Mouse (Mus musculus) hindbrain, embryonic 10.5 days (tissue): ENCODE results near the gene Vasp. TPM values are rescaled to one million over a fixed set of nuclear protein-coding genes. Genes with fewer than 3 reads are reported as not detected.
"Not testable (repeated sequence)": the region's sequence is repeated elsewhere in the genome, so short reads cannot be mapped to it uniquely, and the experiment has no call there.

Source experiments
- DNase-seq: peaks from one replicate; pipeline ENCODE4 v3.0.0-alpha.2; 2017; ENCODE audit warnings: low spot score
- H3K27ac ChIP-seq: fragments of 300-500 bp; sonication (generic); 2 replicates; pipeline ENCODE4 v1.5.1; 2016; ENCODE audit warnings: mild to moderate bottlenecking, moderate library complexity
- H3K27me3 ChIP-seq: fragments of 300-500 bp; sonication (generic); 2 replicates; pipeline ENCODE4 v1.6.1; 2016; ENCODE audit warnings: mild to moderate bottlenecking; ENCODE audit not compliant: poor library complexity, insufficient read depth, severe bottlenecking
- H3K36me3 ChIP-seq: fragments of 300-500 bp; sonication (generic); 2 replicates; pipeline ENCODE4 v1.6.1; 2016; ENCODE audit warnings: mild to moderate bottlenecking, moderate library complexity
- H3K4me1 ChIP-seq: fragments of 300-500 bp; sonication (generic); replicated peaks from 2 replicates; pipeline ENCODE4 v1.6.1; 2016; ENCODE audit warnings: mild to moderate bottlenecking
- H3K4me3 ChIP-seq: fragments of 300-500 bp; sonication (generic); 2 replicates; pipeline ENCODE4 v1.5.1; 2016; ENCODE audit warnings: mild to moderate bottlenecking, moderate library complexity
- H3K9me3 ChIP-seq: fragments of 300-500 bp; sonication (generic); 2 replicates; pipeline ENCODE4 v1.6.1; 2016; ENCODE audit warnings: mild to moderate bottlenecking, moderate library complexity
- WGBS: fragments of 180-500 bp; shearing (Covaris S2); methylation state at CpG from one replicate; pipeline ENCODE4 v1.1.7; 2016; 5-methylcytosine and 5-hydroxymethylcytosine counted together
- polyA plus RNA-seq: library from polyadenylated mRNA; unstranded; fragments of >200 nt; fragmentation: Nextera tagmentation; extraction: Ambion mirVana; gene quantifications from 2 replicates; pipeline ENCODE4 v1.2.1, GENCODE M21; 2016

Vasp gene
- polyA plus RNA-seq, 1 experiment from 2014 or later = 62.0 TPM

DNA sequence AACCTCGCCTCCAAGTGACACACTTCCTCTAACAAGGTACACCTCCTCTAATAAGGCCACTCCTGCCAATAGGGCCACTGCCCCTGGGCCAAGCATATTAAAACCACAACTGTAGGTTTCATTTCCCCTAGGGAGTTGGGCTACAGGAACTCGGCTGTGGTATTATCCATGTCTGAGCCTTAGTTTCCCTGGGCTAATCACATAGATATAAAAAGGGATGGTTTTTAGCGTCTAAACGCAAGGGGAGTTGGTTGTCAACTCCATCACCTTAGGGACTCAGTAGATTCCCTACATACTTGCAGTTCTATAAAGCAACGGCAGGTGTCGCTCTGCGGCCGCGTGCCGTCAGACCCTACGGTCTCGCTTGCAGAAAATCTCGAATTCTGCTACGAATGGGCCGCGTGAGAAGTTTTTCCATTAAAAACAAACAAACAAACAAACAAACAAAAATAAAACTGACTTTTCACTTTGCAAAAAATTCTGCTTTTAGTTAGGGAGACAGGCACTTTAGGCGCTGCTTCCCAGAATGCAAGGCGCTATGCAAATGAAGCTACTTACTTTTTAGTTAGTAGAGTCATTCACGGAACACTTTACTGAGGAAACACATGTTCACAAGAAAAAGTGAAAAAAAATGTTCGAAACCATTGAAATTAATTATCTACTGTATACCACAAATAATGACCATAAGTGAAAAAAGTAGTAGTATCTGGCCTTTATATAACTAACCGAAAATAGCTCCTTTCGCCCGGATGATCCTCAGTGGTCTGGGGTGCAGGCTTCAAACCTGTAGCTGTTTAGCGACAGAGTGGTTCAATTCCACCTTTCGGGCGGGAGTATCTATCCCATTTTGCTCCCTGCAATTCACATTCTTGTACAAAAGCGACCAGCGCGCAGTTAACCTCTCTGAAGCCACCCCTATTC, 29.1 kb upstream of the Vasp start:
- Histone ChIP-seq H3K4me3 (peak overlapping the region; percentile 51), H3K36me3 (no peaks in the 10 kb centered on the region), H3K27me3 (peaks cover 46% of the 10 kb centered on the region), H3K9me3 (no peaks in the 10 kb centered on the region), H3K27ac (peak overlapping the region; percentile 66), H3K4me1 (peaks cover 37% of the 10 kb centered on the region)
- DNase-seq = peak; percentile 79
- WGBS = under 1% methylated on average over 29 of the region's 29 CpGs

DNA sequence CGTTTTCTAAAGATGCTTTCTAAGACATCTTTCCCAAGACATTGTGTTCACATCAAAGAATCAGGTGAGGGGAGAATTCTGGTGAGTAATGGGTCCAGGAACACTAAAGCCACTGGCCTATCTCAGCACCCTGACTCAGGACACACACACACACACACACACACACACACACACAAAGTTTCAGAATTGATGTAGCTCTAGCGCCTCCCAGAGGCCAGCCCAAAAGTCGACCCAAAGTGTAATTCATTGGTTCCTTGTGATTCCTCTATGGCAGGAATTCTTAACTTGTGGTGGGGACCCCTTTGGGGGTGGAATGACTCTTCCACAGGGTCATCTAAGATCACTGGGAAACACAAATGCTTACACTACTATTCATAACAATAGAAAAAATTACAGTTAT, 27.6 kb upstream of the Vasp start:
- 20% methylated on average over 3 of the region's 3 CpGs for WGBS
- H3K27me3 ChIP-seq = peaks cover 30% of the 10 kb centered on the region

DNA sequence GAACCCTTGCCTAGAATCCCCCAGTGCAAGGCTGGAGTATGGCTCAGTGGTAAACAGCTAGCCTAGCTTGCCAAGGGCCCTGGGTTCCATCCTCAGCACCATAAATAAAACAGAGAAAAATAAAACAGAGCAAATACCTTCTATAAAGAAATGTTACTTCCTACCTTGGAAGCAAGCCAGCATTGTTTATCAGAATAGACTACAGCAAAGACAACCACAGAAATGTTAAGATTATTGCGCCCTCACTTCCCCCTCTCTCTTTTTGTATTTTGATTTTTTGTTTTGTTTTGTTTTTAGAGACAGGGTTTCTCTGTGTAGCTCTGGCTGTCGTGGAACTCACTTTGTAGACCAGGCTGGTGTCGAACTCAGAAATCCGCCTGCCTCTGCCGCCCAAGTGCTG, 26.2 kb upstream of the Vasp start:
- Histone ChIP-seq H3K4me1 (peaks cover 22% of the 10 kb centered on the region), H3K9me3 (no peaks in the 10 kb centered on the region), H3K36me3 (peaks cover 11% of the 10 kb centered on the region), H3K27ac (no peak overlapping the region), H3K4me3 (no peak overlapping the region), H3K27me3 (peaks cover 16% of the 10 kb centered on the region)
- WGBS = 90% methylated on average over 5 of the region's 5 CpGs
- no peak for DNase-seq

More for the DNA sequence above, 27.6 kb upstream of the Vasp start:
- peak; percentile 60 for DNase-seq
- Histone ChIP-seq H3K27ac (no peak overlapping the region), H3K4me1 (peaks cover 30% of the 10 kb centered on the region), H3K4me3 (no peak overlapping the region), H3K9me3 (no peaks in the 10 kb centered on the region), H3K36me3 (no peaks in the 10 kb centered on the region; the same call in 1 of the 2 replicates)

DNA sequence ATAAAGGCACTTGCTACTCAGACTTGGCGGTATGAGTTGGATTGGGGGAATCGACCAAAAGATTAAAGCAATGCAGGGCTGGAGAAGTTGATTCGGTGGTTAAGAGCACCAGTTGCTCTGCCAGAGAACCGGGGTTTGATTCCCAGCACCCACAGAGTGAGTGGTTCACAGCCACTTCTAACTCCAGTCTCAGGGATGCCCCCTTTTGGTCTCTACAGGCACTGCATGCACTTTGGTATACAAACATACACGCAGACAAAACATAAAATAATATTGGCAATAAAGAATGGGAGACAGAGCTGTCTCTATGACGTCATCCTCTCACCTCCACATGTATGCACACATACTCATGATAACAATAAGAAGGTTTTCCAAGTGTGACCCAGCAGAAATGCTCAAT, 25.4 kb upstream of the Vasp start:
- Histone ChIP-seq H3K27me3 (peaks cover 9% of the 10 kb centered on the region), H3K9me3 (no peaks in the 10 kb centered on the region), H3K4me3 (no peak overlapping the region), H3K36me3 (peaks cover 11% of the 10 kb centered on the region), H3K27ac (no peak overlapping the region), H3K4me1 (peaks cover 18% of the 10 kb centered on the region)
- no peak for DNase-seq
- 87% methylated on average over 6 of the region's 6 CpGs for WGBS

DNA sequence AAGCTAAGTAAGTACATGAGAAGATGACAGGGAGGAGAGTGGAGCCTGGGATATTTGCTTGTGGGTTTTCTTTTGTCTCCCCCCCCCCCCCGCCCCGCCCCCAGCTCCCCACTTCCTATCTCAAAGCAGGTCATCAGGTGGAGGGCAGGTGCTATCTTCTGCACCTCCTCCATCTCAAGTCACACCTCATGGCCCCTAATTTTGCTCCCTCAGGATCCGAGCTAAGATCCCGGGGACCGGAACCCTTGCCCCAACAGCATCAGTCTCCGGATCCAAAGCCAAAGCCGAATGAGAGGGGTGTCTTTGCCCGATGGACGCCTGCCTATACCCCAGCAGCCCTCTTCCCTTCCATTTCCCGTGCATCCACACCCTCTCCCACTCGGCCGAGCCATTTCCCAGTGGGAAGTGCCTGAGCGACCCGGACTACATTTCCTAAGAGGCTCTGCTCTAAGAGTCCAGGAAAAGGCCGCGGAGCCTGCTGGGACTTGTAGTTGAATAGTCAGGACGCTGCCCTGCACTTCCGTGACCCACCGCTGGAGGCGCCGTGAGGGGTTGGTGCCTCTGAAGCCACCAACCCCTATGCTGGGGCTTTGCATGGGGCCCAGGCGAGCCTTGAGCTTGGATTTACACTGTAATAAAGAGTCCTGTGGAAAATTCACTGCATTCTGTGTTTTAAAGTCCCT, 24.0 kb upstream of the Vasp start:
- peak overlapping the region; percentile 42 for H3K4me3 ChIP-seq
- 14% methylated on average over 22 of the region's 22 CpGs for WGBS
- H3K36me3 ChIP-seq = peaks cover 11% of the 10 kb centered on the region
- DNase-seq = peak; percentile 96
- no peaks in the 10 kb centered on the region for H3K27me3 ChIP-seq
- peaks cover 22% of the 10 kb centered on the region for H3K4me1 ChIP-seq
- no peaks in the 10 kb centered on the region for H3K9me3 ChIP-seq
- H3K27ac ChIP-seq = peak overlapping the region; percentile 77

DNA sequence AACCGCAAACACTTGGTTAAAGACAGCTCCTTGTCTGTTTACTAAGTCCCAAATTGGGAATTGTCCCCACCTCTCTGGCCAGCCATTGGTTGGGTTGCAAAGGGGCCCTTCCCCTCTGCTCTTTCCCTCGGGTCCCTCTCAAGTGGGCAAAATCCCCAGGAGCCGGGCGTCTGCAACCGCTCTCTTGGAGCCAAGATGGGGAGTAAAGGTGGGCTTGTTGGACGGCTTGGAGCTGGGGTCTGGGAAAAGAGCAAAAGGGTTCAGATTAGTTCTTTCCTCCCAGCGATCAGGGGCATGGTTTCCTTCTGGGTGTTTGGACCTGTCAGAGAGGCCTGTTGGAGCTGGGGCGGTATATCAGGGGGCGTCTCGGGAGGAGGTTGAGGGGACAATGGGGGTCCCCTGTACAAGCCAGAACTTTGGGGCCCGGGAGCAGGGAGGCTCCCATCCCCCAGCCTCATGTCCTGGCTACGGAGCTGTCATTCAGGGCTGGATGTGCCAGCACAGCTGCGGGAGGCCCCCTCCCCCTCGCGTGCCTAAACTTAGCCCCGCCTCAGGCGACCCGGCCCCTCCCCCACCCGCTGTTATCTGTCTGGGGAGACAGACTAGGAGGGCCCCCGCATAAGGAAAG, 19.5 kb upstream of the Vasp start:
- Histone ChIP-seq H3K27ac (peak overlapping the region; percentile 76), H3K9me3 (no peaks in the 10 kb centered on the region), H3K4me1 (peaks cover 25% of the 10 kb centered on the region), H3K4me3 (peak overlapping the region; percentile 43), H3K27me3 (no peaks in the 10 kb centered on the region), H3K36me3 (peaks cover 42% of the 10 kb centered on the region)
- WGBS = 1% methylated on average over 20 of the region's 20 CpGs
- peak; percentile 55 for DNase-seq

DNA sequence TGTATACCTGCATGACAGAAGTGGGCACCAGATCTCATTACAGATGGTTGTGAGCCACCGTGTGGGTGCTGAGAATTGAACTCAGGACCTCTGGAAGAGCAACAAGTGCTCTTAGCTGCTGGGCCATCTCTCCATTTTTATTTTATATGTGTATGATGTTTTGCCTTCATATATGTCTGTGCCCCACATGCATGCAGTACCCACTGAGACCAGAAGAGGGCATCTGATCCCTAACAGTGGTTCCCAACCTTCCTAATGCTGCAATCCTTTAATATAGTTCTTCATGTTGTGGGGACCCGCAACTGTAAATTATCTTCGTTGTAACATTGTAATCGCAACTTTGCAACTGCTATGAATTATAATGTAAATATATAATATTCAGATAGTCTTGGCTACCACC, 13.1 kb upstream of the Vasp start:
- peak; percentile 66 for DNase-seq
- no peak overlapping the region for H3K4me3 ChIP-seq
- peaks cover 36% of the 10 kb centered on the region for H3K27me3 ChIP-seq
- H3K4me1 ChIP-seq = peaks cover 18% of the 10 kb centered on the region
- no peak overlapping the region for H3K27ac ChIP-seq
- 28% methylated on average over 4 of the region's 4 CpGs for WGBS
- 0 out of 2 replicates have a peak, but pooled peaks cover 3% of the 10 kb centered on the region for H3K9me3 ChIP-seq
- peaks cover 31% of the 10 kb centered on the region for H3K36me3 ChIP-seq

DNA sequence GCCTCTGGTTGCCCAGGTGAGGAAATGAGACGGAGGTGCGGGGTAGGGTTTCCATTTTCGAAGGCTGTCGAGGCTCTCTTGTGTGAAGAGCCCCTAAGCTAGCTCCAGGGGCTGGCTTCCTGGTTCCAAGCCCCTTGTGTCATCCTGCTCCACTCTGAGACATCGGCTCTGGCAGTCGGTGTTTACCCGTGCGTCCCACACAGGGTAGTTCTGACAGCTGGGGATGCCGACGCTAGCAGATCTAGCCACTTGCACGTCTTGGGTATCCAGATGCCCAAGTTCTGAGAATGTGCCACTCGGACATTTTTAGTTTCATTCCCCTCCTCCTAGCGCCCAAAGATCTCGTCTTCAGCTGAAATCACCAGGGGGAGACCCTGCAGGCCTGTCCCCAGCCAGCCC, 11.8 kb upstream of the Vasp start:
- H3K4me1 ChIP-seq = peaks cover 27% of the 10 kb centered on the region
- peak overlapping the region; percentile 91 for H3K4me3 ChIP-seq
- peaks cover 21% of the 10 kb centered on the region for H3K36me3 ChIP-seq
- peaks cover 49% of the 10 kb centered on the region for H3K27me3 ChIP-seq
- DNase-seq = no peak
- peak overlapping the region; percentile 94; the same call in 1 of the 2 replicates for H3K27ac ChIP-seq
- WGBS = 37% methylated on average over 14 of the region's 14 CpGs
- 0 out of 2 replicates have a peak, but pooled peaks cover 3% of the 10 kb centered on the region for H3K9me3 ChIP-seq

DNA sequence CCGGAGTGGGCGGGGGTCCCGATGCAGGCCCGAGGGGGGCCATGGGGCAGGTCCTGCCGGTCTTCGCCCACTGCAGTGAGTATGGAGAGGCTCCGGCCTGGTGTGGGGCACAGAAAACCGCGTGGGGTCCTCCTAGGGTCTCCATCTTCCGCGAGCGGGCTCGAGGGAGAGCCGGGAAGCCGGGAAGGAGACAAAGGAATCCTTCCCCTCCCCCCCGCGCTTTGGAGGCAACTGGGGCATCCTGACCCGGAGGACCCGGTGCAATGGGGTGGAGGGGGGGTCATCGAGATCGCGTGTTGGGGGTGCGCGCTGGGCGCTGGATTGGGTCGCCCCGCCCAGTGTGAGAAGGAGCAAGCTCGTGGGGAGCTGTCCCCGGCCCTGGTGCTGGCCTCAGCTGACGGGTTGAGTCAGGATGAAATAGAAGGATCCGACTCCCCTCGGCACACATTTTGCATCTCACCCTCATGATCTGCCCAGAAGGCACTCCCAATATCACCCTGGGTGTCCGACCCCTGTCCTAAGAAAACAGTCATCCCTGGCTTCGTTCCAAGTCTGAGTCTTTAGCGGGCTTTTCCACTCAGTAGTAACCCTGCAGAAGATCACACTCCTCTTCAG, 11.3 kb upstream of the Vasp start:
- Histone ChIP-seq H3K4me1 (peaks cover 27% of the 10 kb centered on the region), H3K27me3 (peaks cover 54% of the 10 kb centered on the region), H3K9me3 (0 out of 2 replicates have a peak, but pooled peaks cover 3% of the 10 kb centered on the region), H3K27ac (peak overlapping the region; percentile 94), H3K36me3 (peaks cover 17% of the 10 kb centered on the region), H3K4me3 (peak overlapping the region; percentile 91)
- WGBS = 1% methylated on average over 35 of the region's 35 CpGs
- DNase-seq = peak; percentile 72

DNA sequence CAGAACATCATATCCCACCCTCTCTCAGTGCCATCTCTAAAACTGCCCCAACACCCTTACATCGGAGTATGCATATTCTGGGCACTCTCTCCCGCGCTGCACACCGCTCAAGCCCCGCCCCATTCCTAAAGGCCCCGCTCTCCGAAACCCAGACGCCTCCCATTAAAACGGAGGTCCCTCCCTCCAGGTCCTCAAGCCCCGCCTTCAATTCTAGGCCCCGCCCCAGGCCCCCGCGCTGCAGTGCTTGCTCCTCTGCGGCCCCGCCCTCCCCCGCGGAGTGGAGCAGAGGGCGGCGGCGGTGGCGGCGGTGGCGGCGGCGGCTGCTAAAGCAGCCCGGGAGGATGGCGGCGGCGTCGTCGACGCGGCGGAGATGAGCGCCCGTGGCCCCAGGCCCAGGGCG, 10.8 kb upstream of the Vasp start, which contains the start of gene Rtn2:
TSS of gene Rtn2 (plus strand) at position 240 of the 400 bp plus-strand sequence.
- H3K27me3 ChIP-seq = peaks cover 59% of the 10 kb centered on the region
- H3K4me1 ChIP-seq = peaks cover 27% of the 10 kb centered on the region
- peak within 1 kb of the TSS; percentile 94 for H3K27ac ChIP-seq
- under 1% methylated on average over 37 of the region's 37 CpGs for WGBS
- H3K36me3 ChIP-seq = peaks cover 12% of the 10 kb centered on the region
- H3K4me3 ChIP-seq = peak within 1 kb of the TSS; percentile 91
- peak; percentile 90 for DNase-seq
- H3K9me3 ChIP-seq = 0 out of 2 replicates have a peak, but pooled peaks cover 3% of the 10 kb centered on the region

DNA sequence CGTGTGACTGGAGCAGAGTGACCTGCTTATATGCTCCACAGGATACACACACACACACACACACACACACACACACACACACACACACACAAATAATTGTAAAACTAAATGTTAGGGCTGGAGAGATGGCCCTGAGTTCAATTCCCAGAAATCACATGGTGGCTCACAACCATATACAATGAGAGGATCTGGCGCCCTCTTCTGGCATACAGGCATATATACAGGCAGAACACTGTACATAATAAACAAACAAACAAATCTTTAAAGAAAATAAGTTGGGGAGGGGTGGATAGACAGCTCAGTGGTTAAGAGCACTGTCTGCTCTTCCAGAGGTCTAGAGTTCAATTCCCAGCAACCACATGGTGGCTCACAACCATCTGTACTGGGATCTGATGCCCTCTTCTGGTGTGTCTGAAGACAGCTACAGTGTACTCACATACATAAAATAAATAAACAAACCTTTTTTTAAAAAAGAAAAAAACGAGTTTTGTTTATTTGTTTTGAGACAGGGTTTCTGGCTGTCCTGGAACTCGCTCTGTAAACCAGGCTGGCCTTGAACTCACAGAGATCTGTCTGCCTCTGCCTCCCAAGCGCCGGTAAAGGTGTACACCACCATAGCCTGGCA, 10.2 kb upstream of the Vasp start:
- H3K9me3 ChIP-seq, DNase-seq, H3K27ac ChIP-seq, H3K36me3 ChIP-seq: not testable (repeated sequence)
- Histone ChIP-seq H3K4me3 (peak overlapping the region; percentile 91), H3K4me1 (peaks cover 27% of the 10 kb centered on the region), H3K27me3 (peaks cover 65% of the 10 kb centered on the region)
- WGBS = 34% methylated on average over 6 of the region's 6 CpGs
